Mouse (Mus musculus) cerebellum, adult 2 months (tissue): ENCODE measurements around the gene Rps6ka4. TPM values are rescaled to one million over a fixed set of nuclear protein-coding genes. Genes with fewer than 3 reads are reported as not detected.

ENCODE experiments used
- DNase-seq, 2 experiments: peaks; one replicate each; pipeline ENCODE4 v3.0.0; 2021
- H3K27ac ChIP-seq: fragments of 200-500 bp; 2 replicates; pipeline ENCODE4 v1.5.1; 2012; ENCODE audit warnings: low read length, control low read depth, inconsistent platforms; ENCODE audit not compliant: insufficient read depth
- H3K27me3 ChIP-seq: fragments of 200-500 bp; 2 replicates; pipeline ENCODE4 v1.6.1; 2012; ENCODE audit warnings: inconsistent platforms, mild to moderate bottlenecking, low read length, moderate library complexity; ENCODE audit not compliant: control insufficient read depth, insufficient read depth
- H3K4me1 ChIP-seq: fragments of 200-500 bp; 2 replicates; pipeline ENCODE4 v1.6.1; 2011; ENCODE audit warnings: low read length; ENCODE audit not compliant: control insufficient read depth, insufficient read depth
- H3K4me3 ChIP-seq: fragments of 200-500 bp; replicated peaks from 2 replicates; pipeline ENCODE3; 2011; ENCODE audit warnings: mild to moderate bottlenecking, low read depth, low read length, control low read depth; ENCODE audit not compliant: insufficient read depth
- CTCF ChIP-seq: fragments of 200-500 bp; IDR thresholded peaks from 2 replicates; pipeline ENCODE4 v1.5.1; 2011; ENCODE audit warnings: low read depth, mild to moderate bottlenecking, control low read depth, low read length, moderate library complexity, borderline replicate concordance; ENCODE audit not compliant: insufficient read depth
- POLR2A ChIP-seq: fragments of 200-500 bp; IDR thresholded peaks from 2 replicates; pipeline ENCODE4 v1.6.1; 2011; ENCODE audit warnings: low read length, control low read depth, borderline replicate concordance; ENCODE audit not compliant: insufficient read depth
- WGBS: fragments of 180-500 bp; shearing (Covaris S2); methylation state at CpG from one replicate; pipeline ENCODE4 v1.1.7; 2018; 5-methylcytosine and 5-hydroxymethylcytosine counted together
- polyA plus RNA-seq: library from polyadenylated mRNA; depleted of rRNA; stranded (reverse); fragments of >200 nt; gene quantifications from 2 replicates; pipeline ENCODE4 v1.2.3, GENCODE M21; 2012; rRNA removed

Rps6ka4 gene
- 26.3 and 28.7 TPM in 2 replicates for polyA plus RNA-seq

- peak; percentile 71 to 76 for DNase-seq
- Histone ChIP-seq H3K4me3 (peak within 1 kb of the TSS; percentile 84), H3K27ac (peak within 1 kb of the TSS; percentile 60), H3K27me3 (no peaks in the 10 kb centered on the region), H3K4me1 (peaks cover 8% of the 10 kb centered on the region)
- TF ChIP-seq POLR2A (peak; percentile 56; the same call in 1 of the 2 replicates), CTCF (no peak)
- WGBS, result 2% methylated on average over 44 of the region's 44 CpGs
Observed at GRCm38 (mm10) chr19:6840475-6841291, at the start of gene Rps6ka4. Gene Rps6ka4, minus strand, starts transcription at chr19:6840636.

- TF ChIP-seq POLR2A, result no peak
- no peak for TF ChIP-seq CTCF
- WGBS, result 81% methylated on average over 4 of the region's 4 CpGs
- Histone ChIP-seq H3K27me3 (no peaks in the 10 kb centered on the region), H3K4me3 (no peak overlapping the region), H3K4me1 (no peaks in the 10 kb centered on the region), H3K27ac (no peak overlapping the region)
- DNase-seq, result no peak
Observed at GRCm38 (mm10) chr19:6877965-6878364, 37.5 kb upstream of the Rps6ka4 start.

- Histone ChIP-seq H3K4me3 (no peak overlapping the region), H3K27me3 (no peaks in the 10 kb centered on the region), H3K27ac (no peak overlapping the region), H3K4me1 (no peaks in the 10 kb centered on the region)
- no peak for DNase-seq
- TF ChIP-seq CTCF (no peak), POLR2A (no peak)
Observed at GRCm38 (mm10) chr19:6876799-6877198, 36.4 kb upstream of the Rps6ka4 start.

- no peaks in the 10 kb centered on the region for H3K27me3 ChIP-seq
- no peak overlapping the region for H3K27ac ChIP-seq
- no peak for DNase-seq
- H3K4me3 ChIP-seq, result no peak overlapping the region
- H3K4me1 ChIP-seq, result no peaks in the 10 kb centered on the region
- TF ChIP-seq CTCF, result no peak
- TF ChIP-seq POLR2A, result no peak
- WGBS, result 83% methylated on average over 6 of the region's 6 CpGs
Observed at GRCm38 (mm10) chr19:6875834-6876233, 35.4 kb upstream of the Rps6ka4 start.

- Histone ChIP-seq H3K27me3 (no peaks in the 10 kb centered on the region), H3K4me3 (no peak overlapping the region), H3K4me1 (no peaks in the 10 kb centered on the region), H3K27ac (no peak overlapping the region)
- DNase-seq, result no peak
- no peak for TF ChIP-seq POLR2A
- no peak for TF ChIP-seq CTCF
- 100% methylated on average over 1 of the region's 1 CpGs for WGBS
Observed at GRCm38 (mm10) chr19:6874257-6874656, 33.8 kb upstream of the Rps6ka4 start.

GRCm38 (mm10) chr19:6872701-6873100, 32.3 kb upstream of the Rps6ka4 start:
- Histone ChIP-seq H3K27me3 (no peaks in the 10 kb centered on the region), H3K4me1 (no peaks in the 10 kb centered on the region), H3K27ac (no peak overlapping the region), H3K4me3 (no peak overlapping the region)
- TF ChIP-seq POLR2A, result no peak
- no peak for TF ChIP-seq CTCF
- no peak for DNase-seq
- 75% methylated on average over 3 of the region's 3 CpGs for WGBS

GRCm38 (mm10) chr19:6871574-6872271, 31.3 kb upstream of the Rps6ka4 start:
- H3K27ac ChIP-seq, result no peak overlapping the region
- WGBS, result 48% methylated on average over 5 of the region's 5 CpGs
- TF ChIP-seq CTCF (peak; percentile 37; the same call in 1 of the 2 replicates), POLR2A (no peak)
- DNase-seq, result no peak
- H3K4me1 ChIP-seq, result no peaks in the 10 kb centered on the region
- H3K27me3 ChIP-seq, result no peaks in the 10 kb centered on the region
- no peak overlapping the region for H3K4me3 ChIP-seq
